Mouse (Mus musculus) liver, embryonic 13.5 days (tissue): ENCODE measurements around the gene Trem3. TPM values are rescaled to one million over a fixed set of nuclear protein-coding genes. Genes with fewer than 3 reads are reported as not detected.

ENCODE experiments used
- ATAC-seq: fragments of 200-750 bp; cut with Nextera tagmentation; 2 replicates; pipeline ENCODE4 v1.8.0; 2017; ENCODE audit warnings: low read depth, mild to moderate bottlenecking, moderate number of reproducible peaks, moderate library complexity
- DNase-seq: peaks from one replicate; pipeline ENCODE4 v3.0.0; 2022
- H3K27ac ChIP-seq: fragments of 300-500 bp; sonication (generic); 2 replicates; pipeline ENCODE4 v1.5.1; 2015; ENCODE audit warnings: moderate library complexity, mild to moderate bottlenecking, inconsistent platforms
- H3K27me3 ChIP-seq: fragments of 300-500 bp; sonication (generic); 2 replicates; pipeline ENCODE4 v1.6.1; 2015; ENCODE audit warnings: mild to moderate bottlenecking, inconsistent platforms
- H3K36me3 ChIP-seq: fragments of 300-500 bp; sonication (generic); 2 replicates; pipeline ENCODE4 v1.6.1; 2015; ENCODE audit warnings: mild to moderate bottlenecking, inconsistent platforms
- H3K4me1 ChIP-seq: fragments of 300-500 bp; sonication (generic); replicated peaks from 2 replicates; pipeline ENCODE4 v1.6.1; 2015; ENCODE audit warnings: inconsistent platforms
- H3K4me2 ChIP-seq: fragments of 300-500 bp; sonication (generic); 2 replicates; pipeline ENCODE4 v1.6.1; 2015; ENCODE audit warnings: inconsistent platforms, mild to moderate bottlenecking, moderate library complexity
- H3K4me3 ChIP-seq: fragments of 300-500 bp; sonication (generic); replicated peaks from 2 replicates; pipeline ENCODE4 v1.5.1; 2015; ENCODE audit warnings: mild to moderate bottlenecking, inconsistent platforms
- H3K9ac ChIP-seq: fragments of 300-500 bp; sonication (generic); 2 replicates; pipeline ENCODE4 v1.6.1; 2015; ENCODE audit warnings: mild to moderate bottlenecking, inconsistent platforms
- H3K9me3 ChIP-seq: fragments of 300-500 bp; sonication (generic); replicated peaks from 2 replicates; pipeline ENCODE4 v1.6.1; 2016; ENCODE audit warnings: inconsistent platforms
- WGBS: fragments of 180-500 bp; shearing (Covaris S2); methylation state at CpG from one replicate; pipeline ENCODE4 v1.1.7; 2015; ENCODE audit not compliant: insufficient replicate concordance; 5-methylcytosine and 5-hydroxymethylcytosine counted together
- polyA plus RNA-seq: library from polyadenylated mRNA; unstranded; fragments of >200 nt; fragmentation: Nextera tagmentation; extraction: Ambion mirVana; gene quantifications from 2 replicates; pipeline ENCODE4 v1.2.1, GENCODE M21; 2015

Trem3 gene
- 2.1 and 2.2 TPM in 2 replicates for polyA plus RNA-seq

DNA sequence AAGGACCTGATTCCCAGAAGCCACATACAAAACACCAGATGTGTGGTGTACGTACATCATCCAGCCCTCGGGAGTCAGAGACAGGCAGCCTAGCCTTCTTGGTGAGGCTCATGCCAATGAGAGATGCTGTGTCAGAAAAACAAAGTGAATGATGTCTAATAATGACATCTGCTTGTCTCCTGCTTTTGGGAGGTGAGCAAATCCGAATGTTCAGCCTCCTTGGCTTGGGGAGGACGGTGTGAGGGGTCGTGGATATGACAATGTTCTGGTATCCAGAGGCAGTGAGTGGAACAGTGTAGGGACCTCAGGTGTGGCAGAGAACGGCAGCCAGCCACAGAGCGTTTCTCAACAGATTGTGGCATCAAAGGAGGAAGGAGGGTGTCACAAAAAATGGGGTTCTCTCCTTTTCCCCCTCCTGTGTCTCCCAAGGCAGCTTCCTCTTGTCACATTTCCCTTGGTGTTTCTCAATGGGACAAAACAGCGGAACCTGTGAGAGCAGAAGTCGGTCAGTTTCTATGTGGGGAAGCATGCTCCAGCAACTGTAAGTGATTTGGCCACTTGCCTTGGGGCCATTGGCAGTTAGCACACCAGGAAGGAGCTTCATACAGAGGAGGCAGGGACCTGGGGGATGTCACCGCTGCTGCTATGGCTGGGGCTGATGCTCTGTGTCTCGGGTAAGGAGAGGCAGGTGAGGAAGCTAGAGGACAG is at the start of gene Trem3:
TSS of gene Trem3 (plus strand) at position 557 of the 708 bp plus-strand sequence.
- no peak within 1 kb of the TSS for H3K27ac ChIP-seq
- H3K4me2 ChIP-seq: no peak within 1 kb of the TSS
- no peaks in the 10 kb centered on the region for H3K4me1 ChIP-seq
- H3K36me3 ChIP-seq: no peaks in the 10 kb centered on the region
- no peak within 1 kb of the TSS for H3K4me3 ChIP-seq
- H3K9ac ChIP-seq: no peak within 1 kb of the TSS
- no peaks in the 10 kb centered on the region for H3K9me3 ChIP-seq
- ATAC-seq: no peak
- 63% methylated on average over 11 of the region's 11 CpGs for WGBS
- DNase-seq: no peak
- no peaks in the 10 kb centered on the region for H3K27me3 ChIP-seq

DNA sequence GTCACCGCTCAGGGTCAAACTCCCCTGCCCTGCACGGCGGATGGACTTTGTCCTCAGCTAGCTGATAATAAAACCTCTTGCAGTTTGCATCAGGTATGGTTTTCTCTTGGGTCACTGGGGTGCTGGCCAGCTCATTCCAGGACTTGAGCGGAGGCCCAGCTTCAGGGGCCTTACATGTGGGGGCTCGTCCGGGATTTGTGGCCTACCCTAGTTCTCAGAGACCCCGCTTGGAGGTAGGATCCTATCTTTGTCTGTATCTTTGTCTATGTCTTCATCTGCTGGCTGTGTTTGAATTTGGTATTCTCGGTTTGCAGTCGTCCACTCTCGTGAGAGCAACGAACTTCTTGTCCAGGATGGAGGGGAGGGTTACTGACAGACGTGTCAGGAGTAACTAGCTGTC is 44.5 kb upstream of the Trem3 start:
- WGBS: 82% methylated on average over 12 of the region's 12 CpGs
- Histone ChIP-seq H3K4me3 (no peak overlapping the region), H3K9ac (no peak overlapping the region), H3K4me2 (no peak overlapping the region), H3K36me3 (no peaks in the 10 kb centered on the region), H3K27ac (no peak overlapping the region), H3K4me1 (no peaks in the 10 kb centered on the region), H3K27me3 (no peaks in the 10 kb centered on the region), H3K9me3 (peaks cover 20% of the 10 kb centered on the region)
- ATAC-seq: no peak
- DNase-seq: no peak

DNA sequence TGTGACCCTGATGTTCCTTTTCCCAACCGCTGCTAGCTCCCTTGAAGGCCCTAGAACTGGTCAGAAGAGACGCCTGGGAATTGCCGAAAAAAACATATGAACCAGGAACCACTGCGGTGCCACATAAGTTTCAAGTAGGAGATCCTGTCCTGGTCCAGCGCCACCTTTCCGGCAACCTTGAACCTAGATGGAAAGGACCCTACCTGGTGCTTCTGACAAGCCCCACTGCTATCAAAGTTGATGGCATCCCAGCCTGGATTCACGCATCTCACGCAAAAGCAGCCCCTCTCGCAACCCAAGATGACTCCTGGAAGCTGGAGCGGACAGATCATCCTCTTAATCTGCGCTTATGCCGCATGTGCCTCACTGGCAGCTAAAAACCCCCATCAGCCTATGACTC is 35.0 kb upstream of the Trem3 start:
- H3K4me3 ChIP-seq: no peak overlapping the region
- H3K4me1 ChIP-seq: no peaks in the 10 kb centered on the region
- no peaks in the 10 kb centered on the region for H3K27me3 ChIP-seq
- H3K9ac ChIP-seq: no peak overlapping the region
- H3K36me3 ChIP-seq: no peaks in the 10 kb centered on the region
- no peak overlapping the region for H3K27ac ChIP-seq
- no peak for ATAC-seq
- H3K9me3 ChIP-seq: no peaks in the 10 kb centered on the region
- no peak overlapping the region for H3K4me2 ChIP-seq
- DNase-seq: no peak
- WGBS: 81% methylated on average over 12 of the region's 12 CpGs

DNA sequence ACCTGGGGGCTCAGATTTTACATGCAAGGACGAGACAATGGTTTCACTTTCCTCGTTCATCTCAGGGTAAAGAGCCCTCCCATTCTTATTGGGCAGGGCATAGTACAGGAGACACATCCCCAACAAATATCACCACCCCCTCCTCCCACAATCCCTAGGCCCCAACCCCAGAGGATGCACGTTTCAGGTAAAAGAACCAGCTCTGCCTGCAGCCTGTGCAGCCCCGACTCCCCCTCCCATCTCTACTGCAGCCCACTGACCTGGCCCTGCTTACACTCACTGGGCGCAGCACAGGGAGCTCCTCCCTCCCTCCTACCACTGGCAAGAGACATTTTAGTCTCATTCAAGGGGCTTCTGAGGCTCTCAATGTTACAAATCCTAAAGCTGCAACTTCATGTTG is 34.1 kb upstream of the Trem3 start:
- no peaks in the 10 kb centered on the region for H3K36me3 ChIP-seq
- ATAC-seq (no peak), DNase-seq (no peak)
- H3K4me2 ChIP-seq: no peak overlapping the region
- 68% methylated on average over 5 of the region's 5 CpGs for WGBS
- no peak overlapping the region for H3K9ac ChIP-seq
- H3K4me3 ChIP-seq: no peak overlapping the region
- H3K27ac ChIP-seq: no peak overlapping the region
- no peaks in the 10 kb centered on the region for H3K4me1 ChIP-seq
- peaks cover 2% of the 10 kb centered on the region; the same call in 1 of the 2 replicates for H3K9me3 ChIP-seq
- no peaks in the 10 kb centered on the region for H3K27me3 ChIP-seq

DNA sequence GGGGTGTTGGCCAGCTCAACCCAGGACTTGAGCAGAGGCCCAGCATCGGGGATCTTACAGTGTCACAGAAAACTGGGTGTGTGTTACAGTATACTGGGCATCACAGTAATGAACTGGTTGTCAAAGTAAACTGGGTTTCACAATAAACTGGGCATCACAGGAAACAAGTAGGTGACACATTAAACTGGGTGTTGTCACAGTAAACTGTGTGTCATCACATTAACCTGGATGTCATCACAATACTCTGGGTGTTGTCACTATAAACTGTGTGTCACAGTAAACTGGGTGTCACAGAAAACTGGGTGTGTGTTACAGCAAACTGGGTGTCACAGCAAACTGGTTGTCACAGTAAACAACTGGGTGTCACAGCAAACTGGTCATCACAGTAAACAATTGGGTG is 32.1 kb upstream of the Trem3 start:
- DNase-seq (no peak), ATAC-seq (no peak)
- H3K36me3 ChIP-seq: no peaks in the 10 kb centered on the region
- H3K4me1 ChIP-seq: no peaks in the 10 kb centered on the region
- no peak overlapping the region for H3K9ac ChIP-seq
- 74% methylated on average over 1 of the region's 1 CpGs for WGBS
- H3K9me3 ChIP-seq: peaks cover 11% of the 10 kb centered on the region; the same call in 1 of the 2 replicates
- no peaks in the 10 kb centered on the region for H3K27me3 ChIP-seq
- no peak overlapping the region for H3K27ac ChIP-seq
- no peak overlapping the region for H3K4me2 ChIP-seq
- no peak overlapping the region for H3K4me3 ChIP-seq

DNA sequence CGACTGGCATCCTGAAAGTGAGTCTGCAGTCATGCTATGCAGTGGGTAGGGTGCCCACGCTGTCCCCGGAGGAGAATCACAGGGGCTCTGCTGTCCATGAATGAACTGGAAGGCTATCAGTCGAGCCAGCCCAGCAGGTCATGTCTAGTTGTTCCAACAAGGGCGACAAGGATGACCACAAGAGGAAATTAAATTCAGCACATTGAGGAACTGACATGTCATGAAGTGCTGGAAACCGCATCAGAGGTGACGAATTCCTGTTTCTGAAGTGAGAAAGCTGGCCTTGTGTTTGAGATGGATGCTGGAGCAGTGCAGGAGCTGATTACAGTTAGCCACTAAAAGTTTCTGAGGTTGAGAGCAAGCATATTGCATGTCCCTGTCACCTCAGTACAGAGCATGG is 16.9 kb upstream of the Trem3 start:
- H3K27me3 ChIP-seq: no peaks in the 10 kb centered on the region
- ATAC-seq (no peak), DNase-seq (no peak)
- no peaks in the 10 kb centered on the region for H3K36me3 ChIP-seq
- H3K9me3 ChIP-seq: no peaks in the 10 kb centered on the region
- no peaks in the 10 kb centered on the region for H3K4me1 ChIP-seq
- H3K4me2 ChIP-seq: no peak overlapping the region
- no peak overlapping the region for H3K27ac ChIP-seq
- no peak overlapping the region for H3K4me3 ChIP-seq
- no peak overlapping the region for H3K9ac ChIP-seq
- WGBS: 21% methylated on average over 7 of the region's 7 CpGs

DNA sequence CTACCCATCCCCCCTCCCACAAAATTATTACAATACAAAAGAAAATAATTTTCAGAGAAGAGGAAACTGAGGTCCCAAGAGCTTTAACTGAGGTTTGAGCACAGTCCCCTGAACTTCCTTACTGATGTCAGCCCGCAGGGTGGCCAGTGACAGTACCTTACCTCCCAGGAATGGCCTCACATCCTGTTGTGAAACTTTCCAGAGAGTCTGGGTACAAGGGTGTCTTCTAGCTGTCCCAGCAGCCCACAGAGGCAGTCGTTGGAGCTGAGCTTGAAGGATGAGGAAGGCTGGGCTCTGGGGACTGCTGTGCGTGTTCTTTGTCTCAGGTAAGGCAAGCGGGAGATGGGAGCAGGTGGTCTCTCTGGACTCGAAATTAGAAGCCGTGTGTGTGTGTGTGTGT is 15.1 kb upstream of the Trem3 start, which contains the start of gene Trem1:
TSS of gene Trem1 (plus strand) at position 251 of the 400 bp plus-strand sequence.
- ATAC-seq (no peak), DNase-seq (no peak)
- Histone ChIP-seq H3K4me2 (no peak within 1 kb of the TSS), H3K4me1 (no peaks in the 10 kb centered on the region), H3K9me3 (no peaks in the 10 kb centered on the region), H3K4me3 (no peak within 1 kb of the TSS), H3K27me3 (no peaks in the 10 kb centered on the region), H3K36me3 (no peaks in the 10 kb centered on the region), H3K27ac (no peak within 1 kb of the TSS), H3K9ac (no peak within 1 kb of the TSS)
- WGBS: 49% methylated on average over 6 of the region's 6 CpGs

DNA sequence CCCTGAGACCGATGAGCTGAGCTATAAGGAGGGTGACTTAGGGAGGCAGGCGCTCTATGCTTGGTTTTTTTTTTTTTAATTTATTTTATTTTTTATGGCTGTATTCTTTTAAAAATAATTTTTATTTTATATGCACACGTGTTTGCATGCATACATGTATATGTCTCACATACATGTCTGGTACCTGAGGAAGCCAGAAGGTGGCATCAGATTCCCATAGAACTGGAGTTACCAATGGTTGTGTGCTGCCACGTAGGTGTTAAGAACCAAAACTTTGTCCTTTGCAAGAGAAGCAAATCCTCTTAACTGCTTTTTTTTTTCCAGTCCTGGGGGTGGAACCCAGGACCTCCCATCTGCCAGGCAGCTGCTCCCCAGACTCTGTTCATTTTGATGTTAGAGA is 13.8 kb upstream of the Trem3 start:
- no peak for ATAC-seq
- Histone ChIP-seq H3K27me3 (no peaks in the 10 kb centered on the region), H3K9me3 (no peaks in the 10 kb centered on the region), H3K36me3 (no peaks in the 10 kb centered on the region), H3K4me2 (no peak overlapping the region), H3K9ac (no peak overlapping the region), H3K27ac (no peak overlapping the region), H3K4me3 (no peak overlapping the region), H3K4me1 (no peaks in the 10 kb centered on the region)
- 75% methylated on average over 4 of the region's 4 CpGs for WGBS
- no peak for DNase-seq

DNA sequence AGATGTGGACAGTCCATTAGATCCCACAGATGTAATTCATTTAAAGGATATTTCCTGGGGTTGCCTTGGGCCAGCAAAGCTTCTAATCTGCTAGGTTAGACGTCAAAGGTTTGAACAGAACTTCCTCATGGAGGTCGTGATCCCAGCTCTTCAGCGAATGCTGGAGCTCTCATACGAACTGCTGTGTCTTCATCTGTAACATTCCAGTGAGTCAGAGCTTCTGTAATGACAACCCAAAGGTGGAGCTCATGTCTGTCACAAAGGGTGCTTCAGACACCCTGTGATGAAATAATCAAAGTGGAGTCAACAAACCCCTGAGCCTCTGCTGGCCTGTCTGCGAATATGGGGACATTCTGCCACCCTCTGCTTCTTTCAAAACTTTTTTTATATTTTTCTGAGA is 13.0 kb upstream of the Trem3 start:
- Histone ChIP-seq H3K4me3 (no peak overlapping the region), H3K27ac (no peak overlapping the region), H3K36me3 (no peaks in the 10 kb centered on the region), H3K9ac (no peak overlapping the region), H3K27me3 (no peaks in the 10 kb centered on the region), H3K4me2 (no peak overlapping the region), H3K9me3 (no peaks in the 10 kb centered on the region), H3K4me1 (no peaks in the 10 kb centered on the region)
- DNase-seq (no peak), ATAC-seq (no peak)
- WGBS: 53% methylated on average over 5 of the region's 5 CpGs

DNA sequence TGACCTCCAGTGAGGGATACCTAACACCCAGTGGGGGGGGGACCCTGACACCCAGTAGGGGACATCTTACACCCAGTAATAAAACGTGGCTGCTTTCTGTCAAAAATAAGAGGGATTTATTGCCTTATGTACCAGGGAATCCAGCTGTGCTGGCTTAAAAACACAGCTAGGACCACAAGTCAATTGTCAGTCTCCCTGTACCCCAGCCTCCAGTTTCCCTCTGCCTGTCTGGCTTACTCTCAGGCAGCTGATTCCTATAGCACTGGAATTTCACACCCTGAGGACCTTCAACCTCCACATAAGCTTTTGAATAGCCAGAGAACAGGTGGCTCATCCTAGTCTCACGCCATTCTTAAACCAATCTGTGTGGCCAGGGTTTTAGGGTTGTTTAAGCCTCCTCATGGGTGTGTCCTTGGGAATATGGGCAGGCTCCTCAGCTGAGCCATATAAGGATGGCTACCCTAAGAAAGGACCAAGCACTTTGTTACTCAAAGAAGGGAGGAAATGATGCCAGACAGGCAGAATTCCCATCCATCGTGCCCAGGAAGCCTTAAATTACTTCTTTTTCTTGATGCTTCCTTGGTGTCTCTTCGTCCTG is 11.7 kb upstream of the Trem3 start:
- ATAC-seq (no peak), DNase-seq (no peak)
- 40% methylated on average over 4 of the region's 4 CpGs for WGBS
- Histone ChIP-seq H3K36me3 (no peaks in the 10 kb centered on the region), H3K9ac (no peak overlapping the region), H3K27me3 (no peaks in the 10 kb centered on the region), H3K4me1 (no peaks in the 10 kb centered on the region), H3K9me3 (no peaks in the 10 kb centered on the region), H3K4me2 (no peak overlapping the region), H3K27ac (no peak overlapping the region), H3K4me3 (no peak overlapping the region)

DNA sequence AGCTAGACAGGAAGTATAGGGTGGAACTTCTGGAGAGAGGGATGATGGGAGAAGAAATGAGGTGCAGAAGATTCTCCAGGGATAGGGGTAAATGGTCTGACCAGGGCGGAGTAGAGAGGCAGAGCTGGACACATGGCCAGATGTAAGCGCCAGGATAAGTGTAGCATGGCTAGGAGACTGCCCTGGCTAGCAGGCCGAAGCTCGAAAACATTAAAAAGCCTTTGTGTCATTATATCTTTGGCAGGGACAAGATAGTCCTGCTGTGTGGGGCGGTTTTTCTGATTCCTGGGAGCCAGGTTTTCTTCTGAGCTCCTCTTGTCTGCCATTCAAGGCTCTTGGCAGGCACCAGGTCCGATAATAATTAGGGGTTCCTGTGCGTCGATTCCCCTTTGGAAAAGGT is 10.0 kb upstream of the Trem3 start:
- no peak overlapping the region for H3K9ac ChIP-seq
- no peak overlapping the region for H3K27ac ChIP-seq
- no peak overlapping the region for H3K4me3 ChIP-seq
- H3K4me2 ChIP-seq: no peak overlapping the region
- ATAC-seq: no peak
- no peaks in the 10 kb centered on the region for H3K9me3 ChIP-seq
- WGBS: 73% methylated on average over 8 of the region's 8 CpGs
- H3K36me3 ChIP-seq: no peaks in the 10 kb centered on the region
- no peak for DNase-seq
- no peaks in the 10 kb centered on the region for H3K4me1 ChIP-seq
- no peaks in the 10 kb centered on the region for H3K27me3 ChIP-seq

DNA sequence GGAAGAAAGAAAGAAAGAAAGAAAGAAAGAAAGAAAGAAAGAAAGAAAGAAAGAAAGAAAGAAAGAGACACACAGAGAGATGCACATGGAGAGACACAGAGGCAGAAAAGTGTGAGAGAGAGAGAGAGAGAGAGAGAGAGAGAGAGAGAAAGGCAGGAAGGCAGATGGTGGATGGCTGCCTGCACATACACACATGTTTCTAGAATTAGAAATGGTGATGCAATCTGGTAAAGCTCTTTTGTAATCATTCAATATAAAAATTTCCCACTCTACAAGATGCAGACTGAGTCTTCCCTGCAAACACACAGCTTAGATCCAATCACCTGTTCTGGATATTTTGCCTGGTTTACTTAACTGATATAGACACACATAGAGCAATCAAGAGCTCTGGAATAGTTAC is 1.5 kb downstream of the Trem3 start:
- no peak overlapping the region for H3K4me3 ChIP-seq

More for the DNA sequence above, 1.5 kb downstream of the Trem3 start:
- Histone ChIP-seq H3K9ac (no peak overlapping the region), H3K4me2 (no peak overlapping the region), H3K36me3 (no peaks in the 10 kb centered on the region), H3K9me3 (no peaks in the 10 kb centered on the region), H3K27ac (no peak overlapping the region), H3K27me3 (0 out of 2 replicates have a peak, but pooled peaks cover 3% of the 10 kb centered on the region), H3K4me1 (no peaks in the 10 kb centered on the region)
- ATAC-seq: no peak
- DNase-seq: no peak
